Mouse (Mus musculus): Measurements from ENCODE around the gene Disp2. TPM values are rescaled to one million over a fixed set of nuclear protein-coding genes. Genes with fewer than 3 reads are reported as not detected.

Gene Disp2
- total and polyA plus RNA-seq, 3 experiments = 0.15 to 0.43 TPM; not detected in 1

DNA sequence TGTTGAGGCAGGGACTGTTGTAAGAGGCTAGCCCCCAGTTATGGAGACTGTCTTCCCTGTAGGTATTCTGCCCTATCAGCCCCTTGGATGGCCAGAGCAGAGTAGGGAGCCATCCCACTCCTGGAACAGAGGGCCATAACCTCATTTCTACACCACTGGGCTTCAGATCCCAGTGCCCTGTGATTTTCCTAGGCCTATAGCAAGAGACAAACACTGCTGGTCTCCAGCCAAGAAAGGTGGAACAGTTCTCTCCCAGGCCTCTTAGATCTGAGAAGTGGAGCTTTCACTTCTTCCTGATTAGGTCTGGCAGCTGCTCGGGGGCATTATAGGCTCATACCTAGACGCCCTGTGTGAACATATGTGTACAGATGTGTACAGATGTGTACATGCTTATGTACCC, 3.2 kb upstream of the Disp2 start:
- Histone ChIP-seq H3K4me3 (ENCODE audit: control insufficient read depth in 1 of 2, insufficient read depth in 1 of 2, low read depth in 2 of 2, low read length in 2 of 2) (no peak overlapping the region), H3K79me2 (ENCODE audit: control insufficient read depth, insufficient read depth, low read length, poor library complexity) (no peaks in the 10 kb centered on the region), H3K27me3 (ENCODE audit: control insufficient read depth in 1 of 2, insufficient read depth in 2 of 2, low read length in 2 of 2) (no peaks in the 10 kb centered on the region), H3K9me3 (replicated peaks; ENCODE audit: insufficient read depth, low read length) (no peaks in the 10 kb centered on the region), H3K27ac (ENCODE audit: control insufficient read depth, low read depth, low read length) (no peak overlapping the region), H3K9ac (ENCODE audit: control insufficient read depth, low read depth, low read length, poor library complexity, severe bottlenecking) (no peak overlapping the region), H3K4me1 (ENCODE audit: control insufficient read depth in 1 of 2, insufficient read depth in 2 of 2, low read length in 2 of 2) (peaks cover 13 to 48% of the 10 kb centered on the region in 2 experiments), H3K36me3 (ENCODE audit: control insufficient read depth in 1 of 2, insufficient read depth in 2 of 2, low read length in 2 of 2) (peaks cover 0 to 13% of the 10 kb centered on the region in 2 experiments; a peak in 2 of 4 replicates)
- DNase-seq (ENCODE audit: low read depth, low spot score) = no peak
- TF ChIP-seq UBTF (IDR thresholded peaks at IDR 0.05; ENCODE audit: borderline replicate concordance, insufficient read depth, low read depth, low read length) (no peak), ETS1 (IDR thresholded peaks at IDR 0.05; ENCODE audit: low read depth, low read length) (no peak), ZKSCAN1 (IDR thresholded peaks at IDR 0.05; ENCODE audit: low read depth, low read length) (no peak), TCF12 (IDR thresholded peaks at IDR 0.05; ENCODE audit: low read depth, low read length) (no peak), ZMIZ1 (IDR thresholded peaks at IDR 0.05; ENCODE audit: low read depth, low read length) (no peak), TAL1 (IDR thresholded peaks at IDR 0.05; ENCODE audit: low read length) (no peak), ZC3H11A (IDR thresholded peaks at IDR 0.05; ENCODE audit: low read depth, low read length) (no peak)

- Histone ChIP-seq H3K27ac (ENCODE audit: control insufficient read depth, low read depth, low read length) (peak overlapping the region; percentile 75), H3K27me3 (ENCODE audit: control insufficient read depth in 1 of 2, insufficient read depth in 2 of 2, low read length in 2 of 2) (no peaks in the 10 kb centered on the region), H3K9ac (ENCODE audit: control insufficient read depth, low read depth, low read length, poor library complexity, severe bottlenecking) (0 out of 2 replicates have a peak overlapping the region, but pooled peaks have one; percentile 8), H3K36me3 (ENCODE audit: control insufficient read depth in 1 of 2, insufficient read depth in 2 of 2, low read length in 2 of 2) (peaks cover 0 to 25% of the 10 kb centered on the region in 2 experiments; a peak in 2 of 4 replicates), H3K4me1 (ENCODE audit: control insufficient read depth in 1 of 2, insufficient read depth in 2 of 2, low read length in 2 of 2) (peaks cover 19 to 56% of the 10 kb centered on the region in 2 experiments), H3K4me3 (ENCODE audit: control insufficient read depth in 1 of 2, insufficient read depth in 1 of 2, low read depth in 2 of 2, low read length in 2 of 2) (peak overlapping the region in 1 of 2 experiments; percentile 14; a peak in 2 of 4 replicates), H3K79me2 (ENCODE audit: control insufficient read depth, insufficient read depth, low read length, poor library complexity) (no peaks in the 10 kb centered on the region), H3K9me3 (replicated peaks; ENCODE audit: insufficient read depth, low read length) (no peaks in the 10 kb centered on the region)
- DNase-seq (ENCODE audit: low read depth, low spot score) = peak; percentile 83
- TF ChIP-seq MEF2A (IDR thresholded peaks at IDR 0.05; ENCODE audit: extremely low read depth, insufficient replicate concordance, low read depth, low read length, poor library complexity, severe bottlenecking) (no peak), BHLHE40 (IDR thresholded peaks at IDR 0.05; ENCODE audit: borderline replicate concordance, low read depth, low read length) (peak; percentile 64; the same call in 1 of the 2 replicates), KAT2A (conservative IDR thresholded peaks at IDR 0.05; ENCODE audit: low read depth, low read length) (no peak), JUND (IDR thresholded peaks at IDR 0.05; ENCODE audit: low read depth, low read length) (no peak), USF2 (IDR thresholded peaks at IDR 0.05; ENCODE audit: borderline replicate concordance in 1 of 2, insufficient read depth in 1 of 2, low read depth in 1 of 2, low read length in 2 of 2) (no peak), NRF1 (IDR thresholded peaks at IDR 0.05; ENCODE audit: insufficient read depth, low read depth, low read length, poor library complexity, severe bottlenecking) (peak; percentile 25; the same call in 1 of the 2 replicates), POLR2AphosphoS2 (IDR thresholded peaks at IDR 0.05; ENCODE audit: low read length) (no peak), ETS1 (IDR thresholded peaks at IDR 0.05; ENCODE audit: low read depth, low read length) (peak; percentile 72), HCFC1 (IDR thresholded peaks at IDR 0.05; ENCODE audit: low read depth, low read length) (no peak; the same call in 1 of the 2 replicates), USF1 (IDR thresholded peaks at IDR 0.05; ENCODE audit: low read depth, low read length) (no peak), MYC (IDR thresholded peaks at IDR 0.05; ENCODE audit: low read depth, low read length) (no peak), SMC3 (IDR thresholded peaks at IDR 0.05; ENCODE audit: low read depth, low read length) (no peak), CHD1 (IDR thresholded peaks at IDR 0.05; ENCODE audit: low read depth, low read length) (no peak), TBP (IDR thresholded peaks at IDR 0.05; ENCODE audit: low read depth, low read length) (no peak), CHD2 (IDR thresholded peaks at IDR 0.05; ENCODE audit: low read length) (no peak; the same call in 1 of the 2 replicates), SIN3A (IDR thresholded peaks at IDR 0.05; ENCODE audit: low read length) (peak; percentile 84), MAX (IDR thresholded peaks at IDR 0.05; ENCODE audit: low read length) (0 out of 2 replicates have a peak, but pooled peaks have one; percentile 42), ZNF384 (IDR thresholded peaks at IDR 0.05; ENCODE audit: low read depth, low read length) (no peak), GATA1 (IDR thresholded peaks at IDR 0.05; ENCODE audit: low read depth, low read length) (peak; percentile 82), ZC3H11A (IDR thresholded peaks at IDR 0.05; ENCODE audit: low read depth, low read length) (no peak), ZMIZ1 (IDR thresholded peaks at IDR 0.05; ENCODE audit: low read depth, low read length) (peak; percentile 57; the same call in 1 of the 2 replicates), CTCF (IDR thresholded peaks at IDR 0.05 in 2 of 3, conservative IDR thresholded peaks at IDR 0.05 in 1 of 3; ENCODE audit: control insufficient read depth in 1 of 3, insufficient read depth in 1 of 3, low read depth in 2 of 3, low read length in 3 of 3, poor library complexity in 1 of 3, severe bottlenecking in 1 of 3) (no peak), ZKSCAN1 (IDR thresholded peaks at IDR 0.05; ENCODE audit: low read depth, low read length) (peak; percentile 44; the same call in 1 of the 2 replicates), EP300 (IDR thresholded peaks at IDR 0.05; ENCODE audit: low read depth in 1 of 2, low read length in 2 of 2) (peak; percentile 81 to 89), RAD21 (IDR thresholded peaks at IDR 0.05; ENCODE audit: low read depth, low read length) (no peak), NELFE (IDR thresholded peaks at IDR 0.05; ENCODE audit: low read depth, low read length) (no peak), E2F4 (IDR thresholded peaks at IDR 0.05; ENCODE audit: borderline replicate concordance, low read depth, low read length) (no peak), TCF12 (IDR thresholded peaks at IDR 0.05; ENCODE audit: low read depth, low read length) (peak; percentile 84)
Measured at GRCm38 (mm10) chr2:118778418-118778817, 1.1 kb upstream of the Disp2 start.

Data from MEL (cell line).